Mouse (Mus musculus) neural tube, embryonic 12.5 days (tissue): ENCODE data around the gene Esrra. TPM values are rescaled to one million over a fixed set of nuclear protein-coding genes. Genes with fewer than 3 reads are reported as not detected.

Experiments used
- ATAC-seq: fragments of 200-750 bp; cut with Nextera tagmentation; 2 replicates; pipeline ENCODE4 v1.8.0; 2017; ENCODE audit warnings: low read depth, mild to moderate bottlenecking, moderate TSS enrichment, moderate library complexity; ENCODE audit not compliant: low FRiP score
- H3K27ac ChIP-seq: fragments of 300-500 bp; sonication (generic); 2 replicates; pipeline ENCODE4 v1.5.1; 2016
- H3K27me3 ChIP-seq: fragments of 300-500 bp; sonication (generic); replicated peaks from 2 replicates; pipeline ENCODE4 v1.6.1; 2016; ENCODE audit warnings: mild to moderate bottlenecking
- H3K36me3 ChIP-seq: fragments of 300-500 bp; sonication (generic); 2 replicates; pipeline ENCODE4 v1.6.1; 2016; ENCODE audit warnings: mild to moderate bottlenecking
- H3K4me1 ChIP-seq: fragments of 300-500 bp; sonication (generic); 2 replicates; pipeline ENCODE4 v1.6.1; 2016
- H3K4me2 ChIP-seq: fragments of 300-500 bp; sonication (generic); replicated peaks from 2 replicates; pipeline ENCODE4 v1.6.1; 2016; ENCODE audit warnings: mild to moderate bottlenecking
- H3K4me3 ChIP-seq: fragments of 300-500 bp; sonication (generic); 2 replicates; pipeline ENCODE4 v1.5.1; 2016
- H3K9ac ChIP-seq: fragments of 300-500 bp; sonication (generic); 2 replicates; pipeline ENCODE4 v1.6.1; 2016; ENCODE audit warnings: mild to moderate bottlenecking
- H3K9me3 ChIP-seq: fragments of 300-500 bp; sonication (generic); 2 replicates; pipeline ENCODE4 v1.6.1; 2016; ENCODE audit warnings: mild to moderate bottlenecking
- WGBS: fragments of 180-500 bp; shearing (Covaris S2); methylation state at CpG from one replicate; pipeline ENCODE4 v1.1.7; 2016; 5-methylcytosine and 5-hydroxymethylcytosine counted together
- polyA plus RNA-seq: library from polyadenylated mRNA; unstranded; fragments of >200 nt; fragmentation: Nextera tagmentation; extraction: Ambion mirVana; gene quantifications from 2 replicates; pipeline ENCODE4 v1.2.1, GENCODE M21; 2016

Gene Esrra
- polyA plus RNA-seq, 1 experiment from 2014 or later: 17.5 TPM

GRCm38 (mm10) chr19:6950613-6951153 lies 29.1 kb upstream of the Esrra start:
- H3K4me1 ChIP-seq: peaks cover 26% of the 10 kb centered on the region
- peak overlapping the region; percentile 97 for H3K4me2 ChIP-seq
- no peaks in the 10 kb centered on the region for H3K27me3 ChIP-seq
- under 1% methylated on average over 28 of the region's 28 CpGs for WGBS
- H3K9me3 ChIP-seq: no peaks in the 10 kb centered on the region
- peak; percentile 58 for ATAC-seq
- peak overlapping the region; percentile 49 for H3K4me3 ChIP-seq
- peak overlapping the region; percentile 67 for H3K9ac ChIP-seq
- peak overlapping the region; percentile 91 for H3K27ac ChIP-seq
- peaks cover 19% of the 10 kb centered on the region; the same call in 1 of the 2 replicates for H3K36me3 ChIP-seq

GRCm38 (mm10) chr19:6949951-6950350 lies 28.3 kb upstream of the Esrra start:
- Histone ChIP-seq H3K27me3 (no peaks in the 10 kb centered on the region), H3K9ac (peak overlapping the region; percentile 67; the same call in 1 of the 2 replicates), H3K9me3 (no peaks in the 10 kb centered on the region), H3K4me2 (peak overlapping the region; percentile 97), H3K27ac (no peak overlapping the region), H3K4me3 (peak overlapping the region; percentile 49), H3K4me1 (peaks cover 26% of the 10 kb centered on the region), H3K36me3 (peaks cover 12% of the 10 kb centered on the region; the same call in 1 of the 2 replicates)
- ATAC-seq: no peak
- 52% methylated on average over 5 of the region's 5 CpGs for WGBS

- Histone ChIP-seq H3K4me2 (peak overlapping the region; percentile 97; the same call in 1 of the 2 replicates), H3K27ac (no peak overlapping the region), H3K9ac (no peak overlapping the region), H3K4me3 (no peak overlapping the region), H3K36me3 (peaks cover 8% of the 10 kb centered on the region; the same call in 1 of the 2 replicates), H3K27me3 (no peaks in the 10 kb centered on the region), H3K9me3 (no peaks in the 10 kb centered on the region), H3K4me1 (peaks cover 26% of the 10 kb centered on the region)
- 95% methylated on average over 5 of the region's 5 CpGs for WGBS
- no peak for ATAC-seq
These were observed 27.9 kb upstream of the Esrra start for GRCm38 (mm10) chr19:6949532-6949931.

GRCm38 (mm10) chr19:6948186-6948585 lies 26.6 kb upstream of the Esrra start:
- H3K36me3 ChIP-seq: peaks cover 3% of the 10 kb centered on the region; the same call in 1 of the 2 replicates
- H3K4me3 ChIP-seq: no peak overlapping the region
- H3K4me2 ChIP-seq: no peak overlapping the region
- no peak for ATAC-seq
- H3K27ac ChIP-seq: no peak overlapping the region
- 0 out of 2 replicates have a peak overlapping the region, but pooled peaks have one; percentile 21 for H3K9ac ChIP-seq
- WGBS: 70% methylated on average over 4 of the region's 4 CpGs
- no peaks in the 10 kb centered on the region for H3K9me3 ChIP-seq
- peaks cover 23% of the 10 kb centered on the region for H3K4me1 ChIP-seq
- no peaks in the 10 kb centered on the region for H3K27me3 ChIP-seq

GRCm38 (mm10) chr19:6947742-6948141 lies 26.1 kb upstream of the Esrra start:
- Histone ChIP-seq H3K9ac (0 out of 2 replicates have a peak overlapping the region, but pooled peaks have one; percentile 21), H3K4me1 (peaks cover 24% of the 10 kb centered on the region), H3K27me3 (no peaks in the 10 kb centered on the region), H3K36me3 (peaks cover 3% of the 10 kb centered on the region; the same call in 1 of the 2 replicates), H3K27ac (no peak overlapping the region), H3K9me3 (no peaks in the 10 kb centered on the region), H3K4me2 (no peak overlapping the region), H3K4me3 (no peak overlapping the region)
- ATAC-seq: no peak
- WGBS: 54% methylated on average over 4 of the region's 4 CpGs

GRCm38 (mm10) chr19:6943709-6944108 lies 22.1 kb upstream of the Esrra start:
- Histone ChIP-seq H3K4me3 (no peak overlapping the region), H3K27me3 (no peaks in the 10 kb centered on the region), H3K4me2 (no peak overlapping the region), H3K27ac (no peak overlapping the region), H3K36me3 (peaks cover 3% of the 10 kb centered on the region; the same call in 1 of the 2 replicates), H3K9ac (no peak overlapping the region), H3K9me3 (no peaks in the 10 kb centered on the region), H3K4me1 (peaks cover 30% of the 10 kb centered on the region)
- 91% methylated on average over 6 of the region's 6 CpGs for WGBS
- no peak for ATAC-seq

GRCm38 (mm10) chr19:6942764-6943163 lies 21.2 kb upstream of the Esrra start:
- peak overlapping the region; percentile 82 for H3K4me3 ChIP-seq
- peak overlapping the region; percentile 87 for H3K4me2 ChIP-seq
- H3K27ac ChIP-seq: peak overlapping the region; percentile 88; the same call in 1 of the 2 replicates
- whole genome bisulfite sequencing: 33% methylated on average over 5 of the region's 5 CpGs
- H3K4me1 ChIP-seq: peaks cover 32% of the 10 kb centered on the region
- ATAC-seq: no peak
- peak overlapping the region; percentile 89 for H3K9ac ChIP-seq
- H3K9me3 ChIP-seq: no peaks in the 10 kb centered on the region
- 0 out of 2 replicates have a peak, but pooled peaks cover 2% of the 10 kb centered on the region for H3K27me3 ChIP-seq
- H3K36me3 ChIP-seq: peaks cover 8% of the 10 kb centered on the region

- H3K9ac ChIP-seq: peak within 1 kb of the TSS; percentile 89
- peak within 1 kb of the TSS; percentile 88 for H3K27ac ChIP-seq
- peaks cover 32% of the 10 kb centered on the region for H3K4me1 ChIP-seq
- H3K27me3 ChIP-seq: 0 out of 2 replicates have a peak, but pooled peaks cover 3% of the 10 kb centered on the region
- ATAC-seq: peak; percentile 83
- under 1% methylated on average over 27 of the region's 27 CpGs for WGBS
- H3K9me3 ChIP-seq: no peaks in the 10 kb centered on the region
- peaks cover 8% of the 10 kb centered on the region for H3K36me3 ChIP-seq
- peak within 1 kb of the TSS; percentile 82 for H3K4me3 ChIP-seq
- peak within 1 kb of the TSS; percentile 87 for H3K4me2 ChIP-seq
These were observed 20.7 kb upstream of the Esrra start, which contains the start of gene Gpr137 for GRCm38 (mm10) chr19:6942249-6942691. Gene Gpr137 (minus strand): TSS chr19:6942480.

GRCm38 (mm10) chr19:6941372-6942248 lies 20.0 kb upstream of the Esrra start, which contains the start of gene Bad:
Gene Bad (plus strand): TSS chr19:6941861.
- Histone ChIP-seq H3K4me1 (peaks cover 32% of the 10 kb centered on the region), H3K9ac (peak within 1 kb of the TSS; percentile 89), H3K4me3 (peak within 1 kb of the TSS; percentile 82), H3K4me2 (peak within 1 kb of the TSS; percentile 87), H3K36me3 (peaks cover 8% of the 10 kb centered on the region), H3K9me3 (no peaks in the 10 kb centered on the region), H3K27me3 (0 out of 2 replicates have a peak, but pooled peaks cover 3% of the 10 kb centered on the region), H3K27ac (peak within 1 kb of the TSS; percentile 88)
- ATAC-seq: peak; percentile 83
- WGBS: under 1% methylated on average over 83 of the region's 83 CpGs

- Histone ChIP-seq H3K9me3 (no peaks in the 10 kb centered on the region), H3K4me1 (peaks cover 32% of the 10 kb centered on the region), H3K4me2 (peak overlapping the region; percentile 87), H3K27me3 (peaks cover 11% of the 10 kb centered on the region), H3K4me3 (peak overlapping the region; percentile 82), H3K9ac (peak overlapping the region; percentile 89), H3K36me3 (peaks cover 8% of the 10 kb centered on the region), H3K27ac (no peak overlapping the region)
- WGBS: 23% methylated on average over 29 of the region's 29 CpGs
- ATAC-seq: peak; percentile 38; the same call in 1 of the 2 replicates
These were observed 19.1 kb upstream of the Esrra start for GRCm38 (mm10) chr19:6940396-6941351.
